Mouse (Mus musculus) bone marrow macrophage, adult 2 months (primary cell): Measurements from ENCODE around the gene Fam174a.

Experiments
- CTCF ChIP-seq: IDR thresholded peaks from 2 replicates; pipeline ENCODE4 v1.5.1; 2012; ENCODE audit warnings: low read depth, mild to moderate bottlenecking, low read length, moderate library complexity
- POLR2A ChIP-seq: IDR thresholded peaks from 2 replicates; pipeline ENCODE4 v1.6.1; 2012; ENCODE audit warnings: mild to moderate bottlenecking, low read depth, low read length, borderline replicate concordance

DNA sequence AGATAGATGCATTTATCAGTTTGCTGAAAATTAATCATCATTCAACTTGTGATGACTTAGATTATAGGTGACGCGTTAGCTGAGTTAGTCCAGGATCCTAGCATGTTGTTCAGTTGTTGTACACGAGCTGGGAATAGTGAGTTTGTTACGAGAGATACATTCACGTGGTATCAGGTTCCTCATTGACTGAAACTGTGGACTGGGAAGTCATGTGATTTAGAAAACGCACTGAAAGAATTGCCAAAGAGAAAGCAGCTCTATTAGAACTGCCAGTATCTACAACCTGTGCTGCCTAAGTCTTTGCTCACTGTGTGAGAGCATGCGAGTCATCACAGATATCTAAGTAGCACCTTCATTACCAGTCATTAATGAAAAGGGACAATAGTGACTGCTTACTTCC is 9.6 kb downstream of the Fam174a start:
- TF ChIP-seq CTCF = no peak
- no peak for TF ChIP-seq POLR2A
